Mouse (Mus musculus) limb, embryonic 11.5 days (tissue): ENCODE results near the gene Proz. TPM values are rescaled to one million over a fixed set of nuclear protein-coding genes. Genes with fewer than 3 reads are reported as not detected.
A peak's percentile ranks its signal among the peaks of the same experiment; 100 is the strongest.
"Not testable (repeated sequence)": the region's sequence is repeated elsewhere in the genome, so short reads cannot be mapped to it uniquely, and the experiment has no call there.

Experiments used
- ATAC-seq: fragments of 200-750 bp; cut with Nextera tagmentation; 2 replicates; pipeline ENCODE4 v1.8.0; 2017; ENCODE audit warnings: low read depth; ENCODE audit not compliant: insufficient number of reproducible peaks, low FRiP score, low TSS enrichment
- DNase-seq: peaks from one replicate; pipeline ENCODE4 v3.0.0-alpha.2; 2015; ENCODE audit warnings: low spot score
- H3K27ac ChIP-seq: fragments of 300-500 bp; sonication (generic); replicated peaks from 2 replicates; pipeline ENCODE4 v1.5.1; 2014; ENCODE audit warnings: low read depth, mild to moderate bottlenecking, low read length
- H3K27me3 ChIP-seq: fragments of 300-500 bp; sonication (generic); 2 replicates; pipeline ENCODE4 v1.6.1; 2014; ENCODE audit warnings: mild to moderate bottlenecking, low read length, mixed read lengths; ENCODE audit not compliant: control insufficient read depth, insufficient read depth
- H3K36me3 ChIP-seq: fragments of 300-500 bp; sonication (generic); 2 replicates; pipeline ENCODE4 v1.6.1; 2014; ENCODE audit warnings: mild to moderate bottlenecking, low read length, moderate library complexity, mixed read lengths; ENCODE audit not compliant: control insufficient read depth, insufficient read depth
- H3K4me1 ChIP-seq: fragments of 300-500 bp; sonication (generic); 2 replicates; pipeline ENCODE4 v1.6.1; 2014; ENCODE audit warnings: low read length, mixed read lengths; ENCODE audit not compliant: control insufficient read depth, insufficient read depth
- H3K4me2 ChIP-seq: fragments of 300-500 bp; sonication (generic); 2 replicates; pipeline ENCODE4 v1.6.1; 2014; ENCODE audit warnings: low read depth, mild to moderate bottlenecking, moderate library complexity; ENCODE audit not compliant: severe bottlenecking
- H3K4me3 ChIP-seq: fragments of 300-500 bp; sonication (generic); 2 replicates; pipeline ENCODE4 v1.5.1; 2014; ENCODE audit warnings: low read depth, low read length
- H3K9ac ChIP-seq: fragments of 300-500 bp; sonication (generic); 2 replicates; pipeline ENCODE4 v1.6.1; 2014; ENCODE audit warnings: mild to moderate bottlenecking, low read length
- H3K9me3 ChIP-seq: fragments of 300-500 bp; sonication (generic); 2 replicates; pipeline ENCODE4 v1.6.1; 2016; ENCODE audit warnings: low read length; ENCODE audit not compliant: control insufficient read depth
- WGBS: fragments of 180-500 bp; shearing (Covaris S2); extraction: QIAGEN DNeasy Blood & Tissue Kit; methylation state at CpG from one replicate; pipeline ENCODE4 v1.1.7; 2014; 5-methylcytosine and 5-hydroxymethylcytosine counted together
- polyA plus RNA-seq: library from polyadenylated mRNA; unstranded; fragments of >200 nt; fragmentation: Nextera tagmentation; extraction: Ambion mirVana; gene quantifications from 2 replicates; pipeline ENCODE4 v1.2.1, GENCODE M21; 2014

Proz gene
- polyA plus RNA-seq, 1 experiment from 2014 or later, result 0.24 TPM

DNA sequence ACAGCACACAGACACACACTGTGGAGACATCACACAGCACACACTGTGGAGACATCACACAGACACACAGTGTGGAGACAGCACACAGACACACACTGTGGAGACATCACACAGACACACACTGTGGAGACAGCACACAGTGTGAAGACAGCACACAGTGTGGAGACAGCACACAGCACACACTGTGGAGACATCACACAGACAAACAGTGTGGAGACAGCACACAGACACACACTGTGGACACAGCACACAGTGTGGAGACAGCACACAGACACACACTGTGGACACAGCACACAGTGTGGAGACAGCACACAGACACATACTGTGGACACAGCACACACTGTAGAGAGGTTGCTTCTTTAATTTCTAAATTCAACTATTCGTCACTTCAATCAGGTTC lies 14.9 kb downstream of the Proz start:
- not testable (repeated sequence) for H3K4me1 ChIP-seq, H3K27ac ChIP-seq, H3K9me3 ChIP-seq, H3K9ac ChIP-seq, ATAC-seq, H3K4me3 ChIP-seq, DNase-seq, H3K27me3 ChIP-seq, H3K4me2 ChIP-seq
- WGBS, result 88% methylated on average over 1 of the region's 1 CpGs
- peaks cover 22% of the 10 kb centered on the region for H3K36me3 ChIP-seq

DNA sequence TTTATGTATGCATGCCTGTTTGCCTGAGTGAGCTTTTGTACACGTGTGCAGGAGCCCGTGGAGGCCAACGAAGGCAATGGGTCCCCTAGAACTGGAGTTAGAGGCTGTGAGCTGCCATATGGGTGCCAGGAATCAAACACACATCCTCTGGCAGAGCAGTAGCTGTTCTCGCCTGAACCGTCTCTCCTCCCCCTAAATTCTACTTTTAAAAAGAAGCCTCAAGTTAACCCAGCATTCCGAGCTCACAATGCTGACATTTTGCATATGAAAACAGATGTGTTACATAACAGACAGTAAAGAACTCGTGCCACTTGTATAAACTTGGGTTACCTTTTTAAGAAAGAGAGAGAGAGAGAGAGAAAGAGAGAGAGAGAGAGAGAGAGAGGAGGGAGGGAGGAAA lies 16.8 kb downstream of the Proz start:
- ATAC-seq, result no peak
- 90% methylated on average over 7 of the region's 7 CpGs for WGBS
- no peak overlapping the region for H3K4me3 ChIP-seq
- H3K4me1 ChIP-seq, result no peaks in the 10 kb centered on the region
- H3K27me3 ChIP-seq, result no peaks in the 10 kb centered on the region
- peaks cover 23% of the 10 kb centered on the region for H3K36me3 ChIP-seq
- no peak overlapping the region for H3K27ac ChIP-seq
- no peak overlapping the region for H3K9ac ChIP-seq
- no peaks in the 10 kb centered on the region for H3K9me3 ChIP-seq
- no peak overlapping the region for H3K4me2 ChIP-seq
- no peak for DNase-seq

DNA sequence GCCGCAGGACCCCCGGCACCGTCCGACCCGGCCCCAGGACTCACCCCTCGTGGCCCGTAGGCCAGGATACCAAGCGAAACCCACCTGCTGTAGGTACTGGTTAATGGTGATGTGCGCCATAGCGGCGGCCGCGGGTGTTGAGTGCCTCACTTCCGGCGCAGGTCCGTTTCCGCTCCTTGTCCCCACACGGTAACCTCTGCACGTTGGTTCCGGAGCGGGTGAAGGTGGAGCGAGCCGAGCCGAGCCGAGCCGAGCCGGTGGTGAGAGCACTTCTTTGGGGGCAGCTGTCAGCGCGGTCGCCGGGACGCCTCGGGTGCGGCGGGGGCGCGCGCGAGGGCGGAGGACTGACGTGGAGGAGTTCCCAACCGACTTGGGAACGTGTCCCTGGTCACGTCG lies 44.0 kb downstream of the Proz start:
- Histone ChIP-seq H3K9me3 (no peaks in the 10 kb centered on the region), H3K4me2 (peak overlapping the region; percentile 90), H3K4me1 (peaks cover 10% of the 10 kb centered on the region), H3K36me3 (peaks cover 4% of the 10 kb centered on the region; the same call in 1 of the 2 replicates), H3K27me3 (no peaks in the 10 kb centered on the region), H3K9ac (peak overlapping the region; percentile 92), H3K4me3 (peak overlapping the region; percentile 99), H3K27ac (peak overlapping the region; percentile 53)
- DNase-seq (peak; percentile 94), ATAC-seq (peak; percentile 74)
- under 1% methylated on average over 44 of the region's 45 CpGs for WGBS

DNA sequence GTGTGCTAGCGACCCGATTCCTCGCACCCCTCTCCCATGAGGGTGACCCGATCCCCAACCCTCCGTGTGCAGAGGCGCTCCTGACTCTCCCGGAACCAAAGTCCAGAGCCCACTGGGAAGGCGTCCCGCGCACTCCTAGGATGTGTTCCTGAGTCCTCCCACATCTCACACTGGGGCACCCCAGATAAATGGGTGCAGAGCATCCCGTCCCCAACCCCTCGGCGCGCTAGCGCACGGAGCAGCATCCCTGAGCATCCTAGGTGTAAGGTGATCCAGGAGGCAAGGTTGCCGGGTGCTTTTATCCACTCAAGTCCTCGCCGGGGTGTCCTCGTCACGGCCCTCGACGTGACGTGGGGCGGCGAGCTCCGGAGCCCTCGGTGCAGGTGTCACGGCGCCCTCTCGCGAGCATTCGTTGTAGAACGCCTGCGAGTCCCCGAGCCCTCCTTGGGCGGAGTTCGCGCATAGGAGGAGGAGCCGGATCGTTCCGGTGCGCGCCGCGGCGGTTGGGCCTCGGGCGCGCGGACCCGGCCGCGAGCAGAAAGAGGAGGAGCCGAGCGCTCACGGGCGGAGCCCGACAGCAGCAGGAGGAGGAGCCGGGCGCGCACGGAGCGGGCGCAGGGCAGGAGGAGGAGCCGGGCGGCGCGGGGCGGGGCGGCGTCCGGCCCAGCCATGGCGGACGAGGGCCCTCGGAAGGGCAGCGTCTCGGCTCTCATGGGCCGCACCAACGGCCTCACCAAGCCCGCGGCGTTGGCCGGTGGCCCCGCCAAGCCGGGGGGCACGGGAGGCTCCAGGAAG lies 44.6 kb downstream of the Proz start, which contains the start of the genes Pcid2 and Cul4a:
Pcid2 (minus strand) TSS at position 373 of the 795 bp plus-strand sequence.
Cul4a (plus strand) TSS at position 535 of the 795 bp plus-strand sequence.
- WGBS, result under 1% methylated on average over 76 of the region's 87 CpGs
- Histone ChIP-seq H3K4me3 (peak within 1 kb of the TSS; percentile 99), H3K4me1 (peaks cover 10% of the 10 kb centered on the region), H3K27ac (peak within 1 kb of the TSS; percentile 53), H3K4me2 (peak within 1 kb of the TSS; percentile 90), H3K9ac (peak within 1 kb of the TSS; percentile 92), H3K9me3 (no peaks in the 10 kb centered on the region), H3K36me3 (peaks cover 4% of the 10 kb centered on the region; the same call in 1 of the 2 replicates), H3K27me3 (no peaks in the 10 kb centered on the region)
- DNase-seq, result peak; percentile 99
- peak; percentile 97 for ATAC-seq

DNA sequence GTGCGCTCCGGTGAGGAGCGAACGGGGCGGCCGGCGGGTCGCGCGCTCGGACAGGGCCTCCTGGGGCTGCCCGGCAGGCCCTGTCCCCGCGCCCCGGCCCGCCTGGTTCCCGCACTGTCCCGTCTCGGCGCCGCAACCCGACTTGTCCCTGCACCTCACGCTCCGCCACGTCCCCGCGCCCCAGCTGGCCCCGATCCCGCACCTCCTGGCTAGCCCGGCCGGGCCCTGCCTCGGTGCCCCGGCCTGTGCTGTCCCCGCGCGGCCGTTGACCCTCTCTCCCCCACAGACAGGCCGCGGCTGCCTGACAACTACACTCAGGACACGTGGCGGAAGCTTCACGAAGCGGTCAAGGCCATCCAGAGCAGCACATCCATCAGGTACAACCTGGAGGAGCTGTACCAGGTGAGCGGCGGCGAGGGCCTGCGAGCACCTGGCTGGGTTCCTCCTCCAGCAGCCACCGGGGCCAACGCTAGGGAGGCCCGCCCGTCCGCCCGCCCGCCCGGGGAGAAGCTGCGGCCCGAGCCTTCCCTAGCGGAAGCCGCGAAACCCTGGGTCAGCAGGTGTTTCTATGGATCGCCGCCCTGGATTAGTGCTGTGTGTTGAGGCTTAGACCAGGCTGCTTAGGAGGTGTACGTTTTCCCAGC lies 45.3 kb downstream of the Proz start:
- DNase-seq, result no peak

DNA sequence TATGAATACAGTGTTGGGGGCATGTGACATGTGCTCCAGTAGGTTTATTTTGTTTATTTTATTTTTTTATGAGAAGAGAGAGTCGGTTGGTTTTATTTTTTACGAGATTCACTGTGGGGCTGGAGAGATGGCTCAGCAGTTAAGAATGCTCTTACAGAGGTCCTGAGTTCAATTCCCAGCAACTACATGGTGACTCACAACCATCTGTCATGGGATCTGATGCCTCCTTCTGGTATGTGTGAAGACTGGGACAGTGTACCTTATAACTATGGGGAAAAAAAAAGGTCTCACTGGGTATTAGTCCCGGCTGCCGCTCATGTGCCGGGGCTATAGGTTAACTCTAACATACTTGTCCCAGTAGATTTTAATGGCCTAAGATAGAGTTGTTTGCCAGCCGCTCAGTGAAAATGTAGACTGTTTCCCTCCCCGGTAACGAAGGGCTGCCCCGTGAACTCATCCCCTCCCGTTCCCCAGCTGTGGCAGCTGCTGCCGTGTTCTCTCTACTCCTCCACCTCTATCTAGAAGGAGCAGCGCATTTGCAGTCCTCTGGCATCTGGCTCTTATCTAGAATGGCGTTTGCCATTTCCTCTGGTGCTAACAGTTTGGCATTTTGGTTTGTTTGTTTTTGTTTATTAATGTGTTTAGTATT lies 47.4 kb downstream of the Proz start:
- 85% methylated on average over 13 of the region's 13 CpGs for WGBS
- DNase-seq (no peak), ATAC-seq (no peak)
- peaks cover 10% of the 10 kb centered on the region for H3K4me1 ChIP-seq
- H3K27me3 ChIP-seq, result no peaks in the 10 kb centered on the region
- H3K9me3 ChIP-seq, result no peaks in the 10 kb centered on the region
- peaks cover 4% of the 10 kb centered on the region; the same call in 1 of the 2 replicates for H3K36me3 ChIP-seq
- H3K4me2 ChIP-seq, result no peak overlapping the region
- no peak overlapping the region for H3K27ac ChIP-seq
- H3K4me3 ChIP-seq, result no peak overlapping the region
- no peak overlapping the region for H3K9ac ChIP-seq

More for the DNA sequence above, 45.3 kb downstream of the Proz start:
- H3K4me1 ChIP-seq, result peaks cover 10% of the 10 kb centered on the region
- peak overlapping the region; percentile 92 for H3K9ac ChIP-seq
- WGBS, result under 1% methylated on average over 63 of the region's 63 CpGs
- H3K4me2 ChIP-seq, result peak overlapping the region; percentile 90
- peak overlapping the region; percentile 99 for H3K4me3 ChIP-seq
- peak; percentile 52 for ATAC-seq
- no peaks in the 10 kb centered on the region for H3K27me3 ChIP-seq
- H3K27ac ChIP-seq, result peak overlapping the region; percentile 52; the same call in 1 of the 2 replicates
- H3K36me3 ChIP-seq, result peaks cover 4% of the 10 kb centered on the region; the same call in 1 of the 2 replicates
- no peaks in the 10 kb centered on the region for H3K9me3 ChIP-seq

DNA sequence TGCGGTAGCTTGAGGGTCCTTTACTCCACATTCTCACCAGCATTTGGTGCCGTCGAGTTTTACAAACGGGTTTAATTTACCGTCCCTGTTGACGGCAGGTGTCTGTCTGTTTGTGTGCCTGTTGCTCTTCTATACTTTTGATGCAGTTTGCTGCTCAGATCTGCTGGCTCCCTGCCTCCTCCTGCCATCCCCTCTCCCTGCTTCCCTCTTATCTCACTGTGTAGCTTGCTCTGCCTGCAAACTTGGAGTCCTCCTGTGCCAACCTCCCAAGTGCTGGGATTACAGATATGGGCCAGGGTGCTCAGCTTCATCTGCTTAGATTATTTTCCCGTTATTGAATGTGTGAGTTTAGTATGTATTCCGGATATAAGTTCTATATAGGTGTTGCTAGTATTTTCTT lies 48.3 kb downstream of the Proz start:
- H3K27me3 ChIP-seq, result no peaks in the 10 kb centered on the region
- DNase-seq (no peak), ATAC-seq (no peak)
- H3K4me1 ChIP-seq, result peaks cover 6% of the 10 kb centered on the region
- no peak overlapping the region for H3K9ac ChIP-seq
- no peak overlapping the region for H3K4me3 ChIP-seq
- 89% methylated on average over 8 of the region's 8 CpGs for WGBS
- no peaks in the 10 kb centered on the region for H3K9me3 ChIP-seq
- H3K36me3 ChIP-seq, result peaks cover 9% of the 10 kb centered on the region; the same call in 1 of the 2 replicates
- H3K27ac ChIP-seq, result no peak overlapping the region
- H3K4me2 ChIP-seq, result no peak overlapping the region

DNA sequence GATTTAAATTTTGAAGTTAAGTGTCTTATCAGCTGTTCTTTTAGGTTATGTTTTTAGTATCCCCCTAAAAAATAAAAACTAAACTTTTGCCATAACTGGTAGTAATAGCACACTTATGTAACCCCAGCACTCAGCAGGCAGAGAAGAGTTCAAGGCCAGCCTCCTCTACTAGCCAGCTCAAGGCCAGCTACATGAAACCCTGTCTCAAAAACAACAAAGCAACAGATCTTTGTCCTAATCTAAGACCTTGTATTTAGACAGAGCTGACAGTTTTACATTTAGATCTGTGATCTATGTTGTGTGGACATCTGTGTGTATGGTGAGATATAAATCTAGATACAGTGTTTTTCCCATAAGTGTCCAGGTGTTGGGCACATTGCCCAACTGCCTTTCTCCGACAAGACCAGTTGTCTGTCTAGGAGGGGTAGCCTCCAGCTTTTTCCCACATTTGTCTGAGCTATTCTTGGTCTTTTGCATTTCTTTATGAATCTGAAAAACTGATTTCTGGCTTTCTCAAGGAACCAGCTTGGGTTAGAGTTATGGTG lies 48.8 kb downstream of the Proz start:
- no peaks in the 10 kb centered on the region for H3K9me3 ChIP-seq
- DNase-seq (no peak), ATAC-seq (no peak)
- no peak overlapping the region for H3K9ac ChIP-seq
- H3K36me3 ChIP-seq, result peaks cover 10% of the 10 kb centered on the region; the same call in 1 of the 2 replicates
- H3K27me3 ChIP-seq, result no peaks in the 10 kb centered on the region
- H3K4me3 ChIP-seq, result no peak overlapping the region
- H3K4me2 ChIP-seq, result no peak overlapping the region
- WGBS, result 90% methylated on average over 1 of the region's 1 CpGs
- H3K27ac ChIP-seq, result no peak overlapping the region
- H3K4me1 ChIP-seq, result 0 out of 2 replicates have a peak, but pooled peaks cover 3% of the 10 kb centered on the region
